Mouse (Mus musculus) spleen, postnatal 36 days (tissue): Measurements from ENCODE around the gene Nr1h2.

Experiments used
- DNase-seq, 2 experiments: peaks; one replicate each; pipeline ENCODE4 v3.0.0; 2022; ENCODE audit warnings: low spot score in 2 of 2, mixed read lengths in 1 of 2

Gene Nr1h2

DNA sequence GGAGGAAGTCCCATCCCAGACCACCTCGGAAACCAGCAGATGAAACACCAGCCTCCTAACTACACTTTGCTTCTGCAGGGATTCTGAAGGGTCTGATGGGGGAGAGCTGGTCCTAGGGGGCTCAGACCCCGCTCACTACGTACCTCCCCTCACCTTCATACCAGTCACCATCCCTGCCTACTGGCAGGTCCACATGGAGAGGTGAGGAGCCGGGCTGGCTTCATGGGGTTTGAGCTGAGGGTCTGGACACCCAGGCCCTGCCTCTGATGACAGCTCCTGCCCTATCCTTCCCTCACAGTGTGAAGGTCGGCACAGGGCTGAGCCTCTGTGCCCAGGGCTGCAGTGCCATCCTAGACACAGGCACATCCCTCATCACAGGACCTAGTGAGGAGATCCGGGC lies 31.2 kb upstream of the Nr1h2 start:
- DNase-seq: no peak

DNA sequence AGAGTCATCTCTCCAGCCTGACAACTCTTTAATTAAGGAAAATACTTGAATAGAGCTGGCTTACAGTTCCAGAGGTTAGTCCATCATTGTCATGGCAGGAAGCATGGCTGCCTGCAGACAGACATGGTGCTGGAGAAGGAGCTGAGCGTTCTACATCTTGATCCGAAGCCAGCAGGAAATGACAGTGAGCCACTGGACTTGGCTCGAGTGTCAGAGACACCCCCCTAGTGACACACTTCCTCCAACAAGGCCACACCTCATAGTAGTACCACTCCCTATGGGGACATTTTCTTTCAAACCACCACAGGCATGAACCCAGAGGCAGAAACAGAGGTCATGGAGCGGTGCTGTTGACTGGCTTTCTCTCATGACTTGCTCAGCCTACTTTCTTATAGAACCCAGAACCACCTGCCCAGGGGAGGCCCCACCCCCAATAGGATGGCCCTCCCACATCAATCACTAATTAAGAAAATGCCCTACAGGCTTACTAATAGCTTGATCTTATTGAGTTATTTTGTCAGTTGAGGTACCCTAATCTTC lies 30.6 kb upstream of the Nr1h2 start:
- no peak for DNase-seq

- no peak for DNase-seq
Measured at GRCm38 (mm10) chr7:44583146-44583545, 29.4 kb upstream of the Nr1h2 start.

DNA sequence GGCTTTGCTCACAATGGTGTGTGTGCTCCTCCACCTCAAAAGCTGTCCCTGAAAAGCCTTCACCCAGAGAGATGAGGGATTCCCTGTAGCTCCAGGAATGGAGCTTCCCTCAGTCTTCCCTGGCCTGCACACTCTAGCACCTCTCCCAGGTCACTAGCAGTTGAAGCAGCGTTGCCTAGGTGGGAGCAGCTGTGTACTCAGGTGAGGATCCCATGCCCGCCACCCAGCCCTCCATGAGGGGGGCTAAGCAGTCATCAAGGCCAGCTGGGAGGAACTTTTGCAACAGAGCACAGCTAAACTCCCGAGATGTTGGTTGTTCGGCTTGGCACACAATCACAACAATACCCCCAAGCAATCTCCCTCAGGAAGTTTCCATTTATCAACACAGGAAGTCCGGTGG lies 29.0 kb upstream of the Nr1h2 start:
- no peak for DNase-seq

- no peak for DNase-seq
Measured at GRCm38 (mm10) chr7:44581637-44582036, 27.9 kb upstream of the Nr1h2 start.

GRCm38 (mm10) chr7:44576333-44576844 lies 22.6 kb upstream of the Nr1h2 start:
- no peak for DNase-seq

DNA sequence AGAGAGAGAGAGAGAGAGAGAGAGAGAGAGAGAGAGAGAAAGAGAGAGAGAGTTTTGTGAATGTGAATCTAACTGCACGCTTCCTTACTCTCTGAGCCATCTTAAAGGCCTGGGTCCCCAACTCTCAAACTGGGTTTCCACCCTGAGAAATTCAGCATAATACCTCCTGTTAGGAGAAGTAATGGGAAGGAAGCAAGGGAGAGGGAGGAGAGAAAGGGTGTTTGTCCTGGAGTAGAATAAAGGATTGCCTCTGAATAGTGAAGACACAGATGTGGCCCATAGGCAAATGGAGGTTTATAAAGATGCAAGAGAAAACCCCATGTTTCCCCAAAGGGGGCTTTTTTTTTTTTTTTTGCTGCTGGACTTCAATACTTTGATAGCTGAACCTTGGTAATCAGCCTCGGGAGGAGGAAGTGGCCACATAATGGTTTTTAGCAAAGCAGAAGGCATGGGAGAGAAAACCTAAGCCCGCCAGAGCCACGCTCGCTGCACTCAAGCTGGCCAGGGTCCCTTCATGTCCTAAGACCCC lies 19.3 kb upstream of the Nr1h2 start:
- no peak for DNase-seq

- DNase-seq: peak; percentile 92 to 93
Measured at GRCm38 (mm10) chr7:44572213-44572701, 18.5 kb upstream of the Nr1h2 start, which contains the start of gene Napsa. Gene Napsa (plus strand): TSS chr7:44572380.

- no peak for DNase-seq
Measured at GRCm38 (mm10) chr7:44571811-44572210, 18.1 kb upstream of the Nr1h2 start.

DNA sequence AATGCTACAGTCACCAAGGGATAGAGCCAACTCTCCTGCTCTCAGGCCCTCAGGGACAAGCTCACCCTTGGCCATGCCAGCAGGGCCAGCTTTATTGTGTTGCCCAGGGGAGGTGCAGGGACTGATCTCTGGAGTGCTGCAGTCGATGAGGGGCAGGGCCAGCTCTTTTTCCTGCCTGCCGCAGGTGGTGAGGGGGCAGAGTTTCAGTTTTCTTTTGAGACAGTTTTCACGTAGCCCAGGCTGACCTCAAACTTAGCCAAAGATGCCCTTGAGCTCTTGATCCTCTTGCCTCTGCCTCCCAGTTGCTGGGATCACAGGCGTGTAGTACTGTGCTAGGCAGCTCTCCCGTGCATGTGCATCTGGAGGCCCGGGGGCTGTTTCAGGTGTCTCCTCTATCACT lies 17.2 kb upstream of the Nr1h2 start:
- DNase-seq: peak; percentile 54 to 56

GRCm38 (mm10) chr7:44568803-44569202 lies 15.1 kb upstream of the Nr1h2 start:
- DNase-seq: peak; percentile 57

DNA sequence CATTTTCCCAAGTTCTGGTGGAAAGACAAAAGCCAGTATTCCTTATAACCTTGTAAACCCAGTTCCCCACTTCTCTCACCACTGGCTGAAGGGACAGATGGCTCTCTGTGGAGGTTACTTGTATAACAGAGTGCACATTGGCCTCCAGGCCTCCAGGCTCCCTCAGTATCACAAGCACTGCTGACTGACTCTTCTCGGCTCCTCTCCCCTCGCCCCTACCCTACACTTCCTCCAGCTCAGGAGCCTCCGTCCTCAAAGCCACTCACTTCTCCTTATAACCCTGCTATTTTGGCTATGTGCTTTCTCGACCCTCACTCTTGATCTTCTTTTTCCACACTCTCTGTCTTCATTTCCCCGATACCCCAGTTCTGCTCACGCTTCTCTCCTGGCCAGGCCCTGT lies 11.7 kb upstream of the Nr1h2 start:
- no peak for DNase-seq

- no peak for DNase-seq
Measured at GRCm38 (mm10) chr7:44564486-44564885, 10.7 kb upstream of the Nr1h2 start.

DNA sequence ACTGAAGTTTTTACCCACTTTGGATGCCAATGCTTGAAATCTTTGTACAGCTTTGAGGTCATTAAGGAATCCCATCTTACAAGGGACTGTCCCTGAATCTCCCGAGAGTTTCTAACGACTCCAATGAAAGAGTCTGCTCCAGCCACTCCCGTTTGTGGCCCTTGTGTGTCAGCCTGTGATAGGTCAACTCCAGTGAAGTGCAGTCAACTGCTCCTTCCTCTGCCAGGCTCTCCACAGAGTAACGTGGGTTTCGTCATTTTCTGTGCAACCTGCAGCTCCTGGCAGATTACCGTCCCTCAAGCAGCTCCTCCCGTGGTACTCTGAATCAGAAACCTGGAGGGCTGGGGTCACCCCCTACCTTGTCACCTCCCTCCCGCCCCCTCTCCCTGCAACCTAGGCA lies 9.5 kb upstream of the Nr1h2 start:
- DNase-seq: no peak

DNA sequence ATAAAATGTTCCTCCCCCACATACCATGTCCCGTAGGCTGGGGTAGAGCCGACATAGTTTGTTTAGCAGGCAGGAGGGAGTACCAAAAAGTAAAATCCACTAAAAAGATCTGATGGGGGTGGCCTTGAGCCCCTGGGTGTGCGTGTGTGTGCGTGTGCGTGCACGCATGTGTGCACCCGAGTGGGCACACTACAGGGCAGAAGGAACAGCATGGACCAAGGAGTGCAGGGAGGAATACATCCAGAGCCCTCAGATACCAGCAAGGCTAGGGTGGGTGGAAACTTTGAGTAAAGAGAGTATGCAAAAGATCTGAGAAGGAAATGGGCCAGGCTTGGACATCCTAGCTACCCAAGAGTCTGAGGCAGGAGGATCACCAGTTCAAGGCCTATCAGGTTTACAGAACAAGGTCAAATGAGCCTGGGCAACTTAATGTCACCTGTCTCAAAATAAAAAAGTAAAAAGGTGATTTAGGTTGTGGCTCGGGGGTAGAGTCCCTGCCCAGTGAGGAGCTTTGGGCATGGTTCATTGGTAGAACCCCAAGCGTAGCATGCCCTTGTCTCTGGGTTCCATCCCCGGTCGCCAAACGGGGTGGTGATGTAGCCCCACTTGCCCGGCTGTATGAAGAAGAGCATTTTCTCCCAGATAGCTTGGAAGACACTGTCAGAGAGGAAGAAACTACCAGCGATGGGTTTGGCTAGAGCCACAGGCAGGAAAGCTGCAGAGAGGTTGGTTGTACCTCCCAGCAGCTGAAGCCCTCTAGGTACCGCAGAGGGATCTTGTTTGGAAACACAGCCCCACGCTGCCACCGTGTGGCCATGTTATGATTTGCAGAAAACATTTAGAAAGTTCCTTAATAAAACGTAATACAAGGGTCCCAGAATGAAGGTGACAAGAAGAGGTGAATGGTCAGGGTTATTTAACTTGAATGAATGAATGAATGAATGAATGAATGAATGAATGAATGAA lies 7.0 kb upstream of the Nr1h2 start:
- DNase-seq: peak; percentile 77 to 86

DNA sequence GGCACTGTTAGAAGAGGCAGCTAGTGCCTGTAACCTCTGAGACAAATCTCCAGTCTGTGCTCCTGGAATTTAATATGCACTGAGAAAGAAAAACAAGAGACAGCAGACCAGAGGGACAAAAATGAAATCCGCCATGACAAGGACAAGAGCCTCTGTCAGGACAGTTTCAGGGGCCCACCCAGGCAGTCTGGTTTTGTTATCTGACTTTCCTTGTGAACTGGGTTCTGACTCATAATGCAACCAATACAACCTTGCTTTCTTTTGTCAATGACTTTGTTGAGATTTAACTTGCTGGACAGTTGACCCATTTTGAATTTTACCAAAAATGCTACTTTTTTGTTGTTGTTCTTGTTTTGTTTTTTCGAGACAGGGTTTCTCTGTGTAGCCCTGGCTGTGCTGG lies 3.9 kb upstream of the Nr1h2 start:
- no peak for DNase-seq

GRCm38 (mm10) chr7:44553196-44553764 lies 471 bp downstream of the Nr1h2 start:
- DNase-seq: peak; percentile 76 to 85

GRCm38 (mm10) chr7:44552141-44552908 lies 1.4 kb downstream of the Nr1h2 start:
- no peak for DNase-seq

DNA sequence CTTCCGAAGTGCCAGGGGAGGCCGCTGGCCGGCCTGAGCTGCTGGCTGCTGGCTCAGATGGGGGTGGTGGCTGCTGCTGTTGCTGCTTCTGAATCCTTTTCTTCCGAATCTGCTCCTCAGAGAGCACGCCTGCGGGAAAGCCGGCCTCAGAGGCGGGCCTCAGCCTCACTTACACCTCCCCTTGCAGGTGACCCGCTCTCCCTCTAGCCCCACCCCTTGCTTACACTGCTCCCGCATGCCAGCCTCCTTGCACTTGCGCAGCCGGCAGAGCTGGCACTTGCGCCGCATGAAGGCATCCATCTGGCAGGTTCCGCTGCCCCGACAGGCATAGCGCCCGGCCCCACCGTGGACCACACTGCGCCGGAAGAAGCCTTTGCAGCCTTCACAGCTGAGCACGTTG lies 2.0 kb downstream of the Nr1h2 start:
- DNase-seq: no peak

DNA sequence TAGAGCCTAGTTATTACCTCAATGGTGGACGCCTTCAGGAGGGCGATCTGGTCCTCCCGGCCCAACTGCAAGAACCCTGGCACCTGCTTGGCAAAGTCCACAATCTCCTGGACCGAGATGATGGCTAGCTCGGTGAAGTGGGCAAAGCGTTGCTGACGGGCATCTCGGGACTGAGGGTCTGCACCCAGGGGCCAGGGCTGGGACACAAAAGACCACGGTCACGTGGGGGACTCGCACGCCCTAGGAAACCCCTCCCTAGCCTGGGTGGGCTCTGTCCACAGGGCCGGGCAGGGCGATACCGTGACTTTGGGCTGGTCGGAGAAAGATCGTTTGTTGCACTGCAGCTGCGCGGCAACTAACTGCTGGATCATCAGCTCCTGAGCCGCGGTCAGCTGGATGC lies 2.5 kb downstream of the Nr1h2 start:
- no peak for DNase-seq

DNA sequence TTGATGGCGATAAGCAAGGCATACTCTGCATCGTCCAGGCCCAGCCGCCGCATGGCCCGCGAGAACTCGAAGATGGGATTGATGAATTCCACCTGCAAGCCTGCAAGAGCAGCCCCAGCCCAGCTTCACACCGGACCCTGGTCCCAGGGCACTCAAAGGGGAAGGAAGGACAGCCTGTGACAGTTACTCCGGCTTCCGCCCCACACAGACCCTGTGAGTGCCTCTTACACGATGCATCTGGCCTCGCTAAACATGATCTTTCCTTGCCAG lies 3.4 kb downstream of the Nr1h2 start:
- DNase-seq: no peak
